Mouse (Mus musculus): ENCODE results near the gene Mief2.
A peak's percentile ranks its signal among the peaks of the same experiment; 100 is the strongest.

Gene Mief2

GRCm38 (mm10) chr11:60728260-60728761 is at the start of gene Mief2:
Gene Mief2 (plus strand): TSS chr11:60728398.
- DNase-seq, result peak; percentile 86 to 93

- DNase-seq, result no peak
Observed at GRCm38 (mm10) chr11:60696165-60696564, 32.0 kb upstream of the Mief2 start.

DNA sequence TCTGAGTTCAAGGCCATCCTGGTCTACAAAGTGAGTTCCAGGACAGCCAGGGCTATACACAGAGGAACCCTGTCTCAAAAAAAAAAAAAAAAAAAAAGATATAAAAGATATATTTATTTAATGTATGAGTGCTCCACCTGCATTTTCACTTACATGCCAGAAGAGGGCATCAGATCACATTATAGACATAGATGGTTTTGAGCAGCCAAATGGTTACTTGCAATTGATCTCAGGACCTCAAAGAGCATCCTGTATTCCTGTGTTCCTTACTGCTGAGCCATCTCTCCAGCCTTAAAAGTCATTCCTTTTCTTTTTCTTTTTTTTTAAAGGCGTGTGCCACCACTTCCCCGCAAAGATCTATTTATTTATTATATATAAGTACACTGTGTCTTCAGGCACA is 30.6 kb upstream of the Mief2 start:
- no peak for DNase-seq

- peak; percentile 45 to 60 for DNase-seq
Observed at GRCm38 (mm10) chr11:60698806-60699523, 29.2 kb upstream of the Mief2 start.

DNA sequence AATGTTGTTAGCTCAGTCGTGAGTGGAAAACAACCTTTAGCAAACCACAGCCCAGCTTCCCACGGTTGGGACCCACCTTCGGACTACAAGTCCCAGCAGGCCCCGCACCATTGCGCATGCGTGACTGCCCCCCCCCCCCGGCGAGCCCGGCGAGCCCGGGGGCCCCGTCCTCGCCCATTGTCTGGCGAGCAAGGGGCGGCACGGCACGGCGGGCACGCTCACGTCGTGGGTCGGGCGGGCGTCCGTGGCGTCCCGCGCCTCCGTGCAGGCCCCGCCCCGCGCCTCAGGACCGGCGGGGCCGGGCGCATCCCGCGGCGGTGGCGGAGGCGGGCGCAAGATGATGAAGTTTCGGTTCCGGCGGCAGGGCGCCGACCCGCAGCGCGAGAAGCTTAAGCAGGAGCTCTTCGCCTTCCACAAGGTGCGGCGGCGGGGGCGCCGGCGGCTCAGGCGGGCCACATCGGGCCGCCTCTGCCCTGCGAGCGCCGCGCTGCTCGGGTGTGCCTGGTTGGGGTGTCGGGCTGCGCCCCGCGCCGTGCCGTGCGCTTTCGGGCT is 28.6 kb upstream of the Mief2 start, which contains the start of gene Llgl1:
TSS of gene Llgl1 (plus strand) at position 200 of the 552 bp plus-strand sequence.
- peak; percentile 77 to 79 for DNase-seq

- no peak for DNase-seq
Observed at GRCm38 (mm10) chr11:60700320-60701185, 27.6 kb upstream of the Mief2 start.

DNA sequence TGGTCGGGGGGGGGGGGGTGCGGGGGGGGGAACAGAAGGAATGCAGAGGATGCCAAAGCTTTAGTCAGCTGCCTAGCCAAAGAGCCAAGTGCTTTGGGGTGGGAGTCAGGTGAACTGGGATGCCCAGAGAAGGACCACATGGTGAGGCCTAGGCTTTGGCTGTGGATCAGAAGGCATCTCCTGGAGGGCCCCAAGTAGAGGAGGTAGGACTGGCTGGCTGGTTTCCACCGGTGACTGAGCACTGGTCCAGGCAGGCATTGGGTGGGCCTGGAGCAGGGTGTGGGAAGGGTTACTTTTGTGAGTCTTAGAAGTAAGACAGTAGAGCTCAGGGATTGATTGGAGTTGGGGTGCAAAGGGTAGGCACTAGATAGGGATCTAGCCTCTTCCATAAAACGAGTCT is 26.6 kb upstream of the Mief2 start:
- no peak for DNase-seq

GRCm38 (mm10) chr11:60703131-60703530 is 25.1 kb upstream of the Mief2 start:
- peak in 1 of 2 experiments; percentile 42 for DNase-seq

GRCm38 (mm10) chr11:60704023-60704880 is 23.9 kb upstream of the Mief2 start:
- DNase-seq, result no peak

GRCm38 (mm10) chr11:60705255-60705654 is 22.9 kb upstream of the Mief2 start:
- no peak for DNase-seq

DNA sequence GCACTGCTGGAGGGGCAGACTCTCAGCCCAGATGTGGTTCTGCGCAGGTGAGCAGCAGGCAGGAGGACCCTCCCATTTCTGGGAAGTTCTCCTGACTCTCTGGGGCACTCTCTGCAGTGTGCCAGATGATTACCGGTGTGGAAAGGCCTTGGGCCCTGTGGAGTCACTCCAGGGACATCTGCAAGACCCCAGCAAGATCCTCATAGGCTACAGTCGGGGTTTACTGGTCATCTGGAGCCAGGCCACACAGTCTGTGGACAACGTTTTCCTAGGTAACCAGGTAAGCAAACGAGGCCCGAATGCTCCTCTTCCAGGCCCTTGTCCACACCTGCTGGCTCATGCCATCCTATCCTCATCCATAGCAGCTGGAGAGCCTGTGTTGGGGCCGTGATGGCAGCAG is 22.1 kb upstream of the Mief2 start:
- DNase-seq, result no peak

GRCm38 (mm10) chr11:60706696-60707480 is 21.3 kb upstream of the Mief2 start:
- DNase-seq, result peak in 1 of 2 experiments; percentile 3

DNA sequence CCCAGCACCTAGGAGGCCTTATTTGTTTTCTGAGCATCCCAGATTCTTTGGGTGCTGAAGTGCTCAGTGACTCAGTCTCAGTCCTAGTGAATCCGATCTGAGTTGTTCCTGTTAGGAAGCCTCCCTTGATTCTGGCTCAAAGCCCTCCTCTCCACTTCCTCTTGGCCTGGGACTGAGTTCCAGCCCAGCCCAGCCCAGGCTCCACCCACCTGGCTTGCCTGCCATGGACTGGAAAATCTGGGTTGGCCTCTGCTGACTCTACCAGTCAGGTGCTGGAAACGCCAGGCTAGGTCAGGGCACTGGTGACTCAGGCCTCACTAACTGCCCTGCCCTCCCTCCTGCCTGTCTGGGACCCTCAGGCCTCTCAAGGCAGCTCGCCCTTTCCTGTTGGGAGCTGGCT is 20.5 kb upstream of the Mief2 start:
- peak in 1 of 2 experiments; percentile 18 for DNase-seq

GRCm38 (mm10) chr11:60708631-60709030 is 19.6 kb upstream of the Mief2 start:
- DNase-seq, result no peak

GRCm38 (mm10) chr11:60709481-60710465 is 18.4 kb upstream of the Mief2 start:
- no peak for DNase-seq

DNA sequence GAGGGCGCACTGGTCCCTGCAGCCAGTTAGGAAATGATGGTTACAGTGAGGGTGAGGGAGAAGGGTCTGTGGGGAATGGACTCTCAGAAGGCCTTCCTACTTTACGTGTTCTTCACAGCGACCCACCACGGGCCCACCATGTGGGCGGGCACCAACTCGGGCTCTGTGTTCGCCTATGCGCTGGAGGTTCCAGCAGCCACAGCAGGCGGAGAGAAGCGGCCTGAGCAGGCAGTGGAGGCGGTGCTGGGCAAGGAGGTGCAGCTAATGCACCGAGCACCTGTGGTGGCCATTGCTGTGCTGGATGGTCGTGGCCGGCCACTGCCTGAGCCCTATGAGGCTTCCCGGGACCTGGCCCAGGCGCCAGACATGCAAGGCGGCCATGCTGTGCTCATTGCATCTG is 17.0 kb upstream of the Mief2 start:
- no peak for DNase-seq

- no peak for DNase-seq
Observed at GRCm38 (mm10) chr11:60712040-60712439, 16.2 kb upstream of the Mief2 start.

- no peak for DNase-seq
Observed at GRCm38 (mm10) chr11:60712639-60713255, 15.5 kb upstream of the Mief2 start.

GRCm38 (mm10) chr11:60715833-60716232 is 12.4 kb upstream of the Mief2 start:
- DNase-seq, result no peak

DNA sequence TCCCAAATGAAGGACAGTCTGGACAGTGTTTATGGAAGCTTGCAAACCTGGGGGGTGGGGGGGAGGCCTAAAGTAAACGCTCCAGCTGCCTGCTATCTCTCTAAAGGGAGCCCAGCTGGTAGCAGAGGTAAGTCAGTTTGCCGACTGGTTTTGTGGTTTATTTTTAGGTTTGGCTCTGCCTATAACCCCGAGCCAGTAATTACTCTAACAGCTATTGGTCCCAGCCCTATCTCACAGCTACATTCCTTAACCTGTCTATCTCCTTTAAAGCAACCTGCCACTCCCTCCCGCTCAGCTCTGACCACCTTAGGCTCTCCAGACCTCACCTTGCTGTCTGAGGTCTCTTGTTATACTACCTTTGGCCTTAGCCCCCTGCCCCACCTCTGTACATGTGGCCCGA is 8.9 kb upstream of the Mief2 start:
- no peak for DNase-seq

Measured in thymus, adult 18-20 months (tissue).